Mouse (Mus musculus) erythroid progenitor cell, adult 5-6 weeks (primary cell): ENCODE results near the gene Cnih2. TPM values are rescaled to one million over a fixed set of nuclear protein-coding genes. Genes with fewer than 3 reads are reported as not detected.

Source experiments
- ATAC-seq: replicated peaks from 2 replicates; pipeline ENCODE4 v1.8.0; 2016; ENCODE audit warnings: moderate number of reproducible peaks, mild to moderate bottlenecking, moderate TSS enrichment, inconsistent platforms; ENCODE audit not compliant: poor library complexity, low FRiP score, severe bottlenecking
- total RNA-seq, 2 experiments: library from RNA; stranded (forward) in 1 of 2; stranded (reverse) in 1 of 2; fragments of 150-400 nt in 1 of 2; fragments of 186-747, 209-891 nt in 1 of 2; gene quantifications; 2 replicates each; pipeline versions ENCODE4 v1.2.3 to v1.2.4; 2015 to 2017; ENCODE audit warnings: low replicate concordance in 2 of 2

Cnih2 gene
- total RNA-seq, 2 experiments from 2014 or later: not detected

- no peak for ATAC-seq
Observed at GRCm38 (mm10) chr19:5050047-5050905, 48.0 kb downstream of the Cnih2 start, which contains the start of gene Rin1. Gene Rin1, plus strand, starts transcription at chr19:5050481.

GRCm38 (mm10) chr19:5049325-5049724, 49.0 kb downstream of the Cnih2 start:
- ATAC-seq: no peak

GRCm38 (mm10) chr19:5048138-5049056, 49.9 kb downstream of the Cnih2 start:
- no peak for ATAC-seq

- ATAC-seq: no peak
Observed at GRCm38 (mm10) chr19:5045531-5045930, 52.8 kb downstream of the Cnih2 start.

Other genes with a start within 250 kb of the Cnih2 start
- 22.0 and 71.3 TPM in 2 replicates for gene Ctsf, start 243.4 kb downstream of the Cnih2 start, total RNA-seq (2015; ENCODE audit: low replicate concordance)
- gene Ctsf, start 243.4 kb downstream of the Cnih2 start, total RNA-seq (2017; ENCODE audit: low replicate concordance): 41.3 and 45.0 TPM in 2 replicates
- not detected in 2 replicates for gene Actn3, start 220.6 kb downstream of the Cnih2 start, total RNA-seq (2015; ENCODE audit: low replicate concordance)
- 0.26 and 0.53 TPM in 2 replicates for gene Actn3, start 220.6 kb downstream of the Cnih2 start, total RNA-seq (2017; ENCODE audit: low replicate concordance)
- gene Zdhhc24, start 219.9 kb downstream of the Cnih2 start, total RNA-seq (2015; ENCODE audit: low replicate concordance): 19.8 and 34.0 TPM in 2 replicates
- 18.0 and 24.9 TPM in 2 replicates for gene Zdhhc24, start 219.9 kb downstream of the Cnih2 start, total RNA-seq (2017; ENCODE audit: low replicate concordance)
- 0.42 and 4.0 TPM in 2 replicates for gene Bbs1, start 191.9 kb downstream of the Cnih2 start, total RNA-seq (2015; ENCODE audit: low replicate concordance)
- gene Bbs1, start 191.9 kb downstream of the Cnih2 start, total RNA-seq (2017; ENCODE audit: low replicate concordance): 4.5 and 7.7 TPM in 2 replicates
- 9.0 and 13.0 TPM in 2 replicates for gene Dpp3, start 170.2 kb downstream of the Cnih2 start, total RNA-seq (2015; ENCODE audit: low replicate concordance)
- 9.1 and 15.7 TPM in 2 replicates for gene Dpp3, start 170.2 kb downstream of the Cnih2 start, total RNA-seq (2017; ENCODE audit: low replicate concordance)
- not detected in 2 replicates for gene Peli3, start 155.4 kb downstream of the Cnih2 start, total RNA-seq (2015; ENCODE audit: low replicate concordance)
- not detected in 2 replicates for gene Peli3, start 155.4 kb downstream of the Cnih2 start, total RNA-seq (2017; ENCODE audit: low replicate concordance)
- 4.7 and 8.0 TPM in 2 replicates for gene Mrpl11, start 136.4 kb downstream of the Cnih2 start, total RNA-seq (2015; ENCODE audit: low replicate concordance)
- gene Mrpl11, start 136.4 kb downstream of the Cnih2 start, total RNA-seq (2017; ENCODE audit: low replicate concordance): 10.5 and 14.1 TPM in 2 replicates
- gene Npas4, start 108.2 kb downstream of the Cnih2 start, total RNA-seq (2015; ENCODE audit: low replicate concordance): not detected in 2 replicates
- gene Npas4, start 108.2 kb downstream of the Cnih2 start, total RNA-seq (2017; ENCODE audit: low replicate concordance): not detected in 2 replicates
- not detected in 2 replicates for gene Slc29a2, start 74.7 kb downstream of the Cnih2 start, total RNA-seq (2015; ENCODE audit: low replicate concordance)
- not detected in 2 replicates for gene Slc29a2, start 74.7 kb downstream of the Cnih2 start, total RNA-seq (2017; ENCODE audit: low replicate concordance)
- gene B4gat1, start 59.7 kb downstream of the Cnih2 start, total RNA-seq (2015; ENCODE audit: low replicate concordance): not detected in 2 replicates
- 0.68 TPM in 1 of 2 replicates, not detected in the other for gene B4gat1, start 59.7 kb downstream of the Cnih2 start, total RNA-seq (2017; ENCODE audit: low replicate concordance)
- gene AC124502.3, start 59.6 kb downstream of the Cnih2 start, total RNA-seq (2015; ENCODE audit: low replicate concordance): 1.3 and 4.0 TPM in 2 replicates
- 2.1 TPM in 1 of 2 replicates, not detected in the other for gene AC124502.3, start 59.6 kb downstream of the Cnih2 start, total RNA-seq (2017; ENCODE audit: low replicate concordance)
- 4.6 and 13.0 TPM in 2 replicates for gene Brms1, start 57.2 kb downstream of the Cnih2 start, total RNA-seq (2015; ENCODE audit: low replicate concordance)
- gene Brms1, start 57.2 kb downstream of the Cnih2 start, total RNA-seq (2017; ENCODE audit: low replicate concordance): 4.5 and 10.9 TPM in 2 replicates
- 0.42 TPM in 1 of 2 replicates, not detected in the other for gene Rin1, start 48.0 kb downstream of the Cnih2 start, total RNA-seq (2015; ENCODE audit: low replicate concordance)
- not detected in 2 replicates for gene Rin1, start 48.0 kb downstream of the Cnih2 start, total RNA-seq (2017; ENCODE audit: low replicate concordance)
- gene Cd248, start 30.4 kb downstream of the Cnih2 start, total RNA-seq (2015; ENCODE audit: low replicate concordance): not detected in 2 replicates
- not detected in 2 replicates for gene Cd248, start 30.4 kb downstream of the Cnih2 start, total RNA-seq (2017; ENCODE audit: low replicate concordance)
- gene Tmem151a, start 13.0 kb downstream of the Cnih2 start, total RNA-seq (2015; ENCODE audit: low replicate concordance): not detected in 2 replicates
- not detected in 2 replicates for gene Tmem151a, start 13.0 kb downstream of the Cnih2 start, total RNA-seq (2017; ENCODE audit: low replicate concordance)
- 5.0 and 10.8 TPM in 2 replicates for gene Yif1a, start 10.0 kb downstream of the Cnih2 start, total RNA-seq (2015; ENCODE audit: low replicate concordance)
- gene Yif1a, start 10.0 kb downstream of the Cnih2 start, total RNA-seq (2017; ENCODE audit: low replicate concordance): 6.2 TPM in 1 of 2 replicates, not detected in the other
- gene Rab1b, start 8.6 kb upstream of the Cnih2 start, total RNA-seq (2015; ENCODE audit: low replicate concordance): 12.2 and 13.7 TPM in 2 replicates
- 20.5 and 23.3 TPM in 2 replicates for gene Rab1b, start 8.6 kb upstream of the Cnih2 start, total RNA-seq (2017; ENCODE audit: low replicate concordance)
- gene Klc2, start 20.0 kb upstream of the Cnih2 start, total RNA-seq (2015; ENCODE audit: low replicate concordance): 10.5 TPM in 1 of 2 replicates, not detected in the other
- gene Klc2, start 20.0 kb upstream of the Cnih2 start, total RNA-seq (2017; ENCODE audit: low replicate concordance): 0.90 TPM in 1 of 2 replicates, not detected in the other
- 13.4 and 29.2 TPM in 2 replicates for gene Pacs1, start 174.6 kb upstream of the Cnih2 start, total RNA-seq (2015; ENCODE audit: low replicate concordance)
- gene Pacs1, start 174.6 kb upstream of the Cnih2 start, total RNA-seq (2017; ENCODE audit: low replicate concordance): 6.8 and 15.5 TPM in 2 replicates
- gene Sf3b2, start 196.9 kb upstream of the Cnih2 start, total RNA-seq (2015; ENCODE audit: low replicate concordance): 82.5 and 114 TPM in 2 replicates
- 107 and 146 TPM in 2 replicates for gene Sf3b2, start 196.9 kb upstream of the Cnih2 start, total RNA-seq (2017; ENCODE audit: low replicate concordance)
- not detected in 2 replicates for gene Gal3st3, start 199.8 kb upstream of the Cnih2 start, total RNA-seq (2015; ENCODE audit: low replicate concordance)
- gene Gal3st3, start 199.8 kb upstream of the Cnih2 start, total RNA-seq (2017; ENCODE audit: low replicate concordance): not detected in 2 replicates
- not detected in 2 replicates for gene Catsper1, start 237.2 kb upstream of the Cnih2 start, total RNA-seq (2015; ENCODE audit: low replicate concordance)
- not detected in 2 replicates for gene Catsper1, start 237.2 kb upstream of the Cnih2 start, total RNA-seq (2017; ENCODE audit: low replicate concordance)